Mouse (Mus musculus) hindbrain, postnatal 0 days (tissue): ENCODE results near the gene Sfxn1. TPM values are rescaled to one million over a fixed set of nuclear protein-coding genes. Genes with fewer than 3 reads are reported as not detected.

Experiments
- ATAC-seq: fragments of 200-750 bp; cut with Nextera tagmentation; 2 replicates; pipeline ENCODE4 v1.8.0; 2017; ENCODE audit warnings: mild to moderate bottlenecking, moderate TSS enrichment, moderate library complexity
- DNase-seq: peaks from one replicate; pipeline ENCODE4 v3.0.0-alpha.2; 2015; ENCODE audit warnings: low spot score
- H3K27ac ChIP-seq: fragments of 300-500 bp; sonication (generic); 2 replicates; pipeline ENCODE4 v1.5.1; 2014; ENCODE audit warnings: mild to moderate bottlenecking
- H3K27me3 ChIP-seq: fragments of 300-500 bp; sonication (generic); 2 replicates; pipeline ENCODE4 v1.6.1; 2014; ENCODE audit warnings: low read length, mixed read lengths; ENCODE audit not compliant: insufficient read depth
- H3K36me3 ChIP-seq: fragments of 300-500 bp; sonication (generic); 2 replicates; pipeline ENCODE4 v1.6.1; 2014; ENCODE audit warnings: low read length, mixed read lengths; ENCODE audit not compliant: insufficient read depth
- H3K4me1 ChIP-seq: fragments of 300-500 bp; sonication (generic); 2 replicates; pipeline ENCODE4 v1.6.1; 2014; ENCODE audit warnings: antibody characterized with exemption, low read length, mixed read lengths; ENCODE audit not compliant: insufficient read depth
- H3K4me2 ChIP-seq: fragments of 300-500 bp; sonication (generic); 2 replicates; pipeline ENCODE4 v1.6.1; 2014; ENCODE audit warnings: low read depth, mild to moderate bottlenecking, low read length, moderate library complexity, mixed read lengths
- H3K4me3 ChIP-seq: fragments of 300-500 bp; sonication (generic); 2 replicates; pipeline ENCODE4 v1.5.1; 2014; ENCODE audit warnings: low read length
- H3K9ac ChIP-seq: fragments of 300-500 bp; sonication (generic); replicated peaks from 2 replicates; pipeline ENCODE4 v1.6.1; 2014; ENCODE audit warnings: mild to moderate bottlenecking, low read length, moderate library complexity, mixed read lengths
- H3K9me3 ChIP-seq: fragments of 300-500 bp; sonication (generic); 2 replicates; pipeline ENCODE4 v1.6.1; 2016; ENCODE audit warnings: low read length, mixed read lengths
- CTCF ChIP-seq: IDR thresholded peaks from 2 replicates; pipeline ENCODE4 v1.5.1; 2016; ENCODE audit warnings: antibody characterized with exemption, control low read depth, low read depth
- WGBS: fragments of 180-500 bp; shearing (Covaris S2); extraction: QIAGEN DNeasy Blood & Tissue Kit; methylation state at CpG from one replicate; pipeline ENCODE4 v1.1.7; 2014; 5-methylcytosine and 5-hydroxymethylcytosine counted together
- polyA plus RNA-seq: library from polyadenylated mRNA; unstranded; fragments of >200 nt; fragmentation: Nextera tagmentation; extraction: Ambion mirVana; gene quantifications from 2 replicates; pipeline ENCODE4 v1.2.1, GENCODE M21; 2015
- total RNA-seq: library from RNA; depleted of rRNA; stranded (reverse); fragments of >200 nt; gene quantifications from 2 replicates; pipeline ENCODE4 v1.2.3, GENCODE M21; 2014

Gene Sfxn1
- total and polyA plus RNA-seq, 2 experiments from 2014 or later = 73.7 to 102 TPM

GRCm38 (mm10) chr13:54048679-54049352 lies 22.9 kb upstream of the Sfxn1 start:
- H3K36me3 ChIP-seq = no peaks in the 10 kb centered on the region
- DNase-seq (no peak), ATAC-seq (no peak)
- H3K9ac ChIP-seq = no peak overlapping the region
- H3K4me3 ChIP-seq = no peak overlapping the region
- no peaks in the 10 kb centered on the region for H3K27me3 ChIP-seq
- H3K4me1 ChIP-seq = no peaks in the 10 kb centered on the region
- no peak overlapping the region for H3K27ac ChIP-seq
- H3K4me2 ChIP-seq = no peak overlapping the region
- 66% methylated on average over 7 of the region's 7 CpGs for WGBS
- TF ChIP-seq CTCF = no peak
- H3K9me3 ChIP-seq = no peaks in the 10 kb centered on the region

- TF ChIP-seq CTCF = no peak
- H3K36me3 ChIP-seq = no peaks in the 10 kb centered on the region
- no peak overlapping the region for H3K9ac ChIP-seq
- H3K4me2 ChIP-seq = peak overlapping the region; percentile 2; the same call in 1 of the 2 replicates
- no peaks in the 10 kb centered on the region for H3K9me3 ChIP-seq
- peaks cover 5% of the 10 kb centered on the region; the same call in 1 of the 2 replicates for H3K4me1 ChIP-seq
- WGBS = 41% methylated on average over 7 of the region's 7 CpGs
- H3K27ac ChIP-seq = no peak overlapping the region
- DNase-seq (no peak), ATAC-seq (no peak)
- H3K27me3 ChIP-seq = peaks cover 4% of the 10 kb centered on the region; the same call in 1 of the 2 replicates
- H3K4me3 ChIP-seq = no peak overlapping the region
Observed at GRCm38 (mm10) chr13:54051641-54052040, 20.0 kb upstream of the Sfxn1 start.

GRCm38 (mm10) chr13:54054962-54055361 lies 16.7 kb upstream of the Sfxn1 start:
- ATAC-seq (peak; percentile 59), DNase-seq (no peak)
- 1% methylated on average over 19 of the region's 20 CpGs for WGBS
- no peak for TF ChIP-seq CTCF
- Histone ChIP-seq H3K4me1 (peaks cover 5% of the 10 kb centered on the region; the same call in 1 of the 2 replicates), H3K4me3 (peak overlapping the region; percentile 46), H3K27ac (no peak overlapping the region), H3K9ac (peak overlapping the region; percentile 41), H3K4me2 (peak overlapping the region; percentile 99), H3K9me3 (no peaks in the 10 kb centered on the region), H3K36me3 (no peaks in the 10 kb centered on the region), H3K27me3 (peaks cover 4% of the 10 kb centered on the region; the same call in 1 of the 2 replicates)

- Histone ChIP-seq H3K9me3 (no peaks in the 10 kb centered on the region), H3K4me3 (peak within 1 kb of the TSS; percentile 46), H3K4me2 (peak within 1 kb of the TSS; percentile 99), H3K27ac (no peak within 1 kb of the TSS), H3K4me1 (peaks cover 5% of the 10 kb centered on the region; the same call in 1 of the 2 replicates), H3K36me3 (no peaks in the 10 kb centered on the region), H3K27me3 (peaks cover 4% of the 10 kb centered on the region; the same call in 1 of the 2 replicates), H3K9ac (peak within 1 kb of the TSS; percentile 41)
- DNase-seq (peak; percentile 84), ATAC-seq (peak; percentile 84)
- under 1% methylated on average over 31 of the region's 31 CpGs for WGBS
- TF ChIP-seq CTCF = peak; percentile 91
Observed at GRCm38 (mm10) chr13:54055448-54055861, 16.2 kb upstream of the Sfxn1 start, which contains the start of gene Drd1. Drd1 (minus strand) TSS chr13:54055705.

- Histone ChIP-seq H3K4me3 (no peak overlapping the region), H3K4me2 (no peak overlapping the region), H3K27ac (no peak overlapping the region), H3K27me3 (no peaks in the 10 kb centered on the region), H3K4me1 (no peaks in the 10 kb centered on the region), H3K9ac (no peak overlapping the region), H3K9me3 (no peaks in the 10 kb centered on the region), H3K36me3 (no peaks in the 10 kb centered on the region)
- 92% methylated on average over 3 of the region's 3 CpGs for WGBS
- peak; percentile 50 for TF ChIP-seq CTCF
- DNase-seq (no peak), ATAC-seq (no peak)
Observed at GRCm38 (mm10) chr13:54062068-54062467, 9.6 kb upstream of the Sfxn1 start.

GRCm38 (mm10) chr13:54063292-54063691 lies 8.4 kb upstream of the Sfxn1 start:
- DNase-seq (peak; percentile 76), ATAC-seq (no peak)
- H3K27me3 ChIP-seq = no peaks in the 10 kb centered on the region
- no peak overlapping the region for H3K4me2 ChIP-seq
- H3K4me3 ChIP-seq = no peak overlapping the region
- H3K36me3 ChIP-seq = no peaks in the 10 kb centered on the region
- no peaks in the 10 kb centered on the region for H3K9me3 ChIP-seq
- H3K9ac ChIP-seq = no peak overlapping the region
- no peaks in the 10 kb centered on the region for H3K4me1 ChIP-seq
- H3K27ac ChIP-seq = no peak overlapping the region
- TF ChIP-seq CTCF = peak; percentile 69
- 3% methylated on average over 3 of the region's 3 CpGs for WGBS

- H3K4me3 ChIP-seq = no peak overlapping the region
- no peak for ATAC-seq
- TF ChIP-seq CTCF = no peak
- H3K9ac ChIP-seq = no peak overlapping the region
- no peaks in the 10 kb centered on the region for H3K4me1 ChIP-seq
- no peak overlapping the region for H3K4me2 ChIP-seq
- 87% methylated on average over 3 of the region's 3 CpGs for WGBS
- no peaks in the 10 kb centered on the region for H3K27me3 ChIP-seq
- DNase-seq = no peak
- H3K27ac ChIP-seq = no peak overlapping the region
- no peaks in the 10 kb centered on the region for H3K9me3 ChIP-seq
- H3K36me3 ChIP-seq = no peaks in the 10 kb centered on the region
Observed at GRCm38 (mm10) chr13:54066081-54066746, 5.5 kb upstream of the Sfxn1 start.
